Mouse (Mus musculus): ENCODE measurements around the gene Cysltr2.

The Cysltr2 gene

DNA sequence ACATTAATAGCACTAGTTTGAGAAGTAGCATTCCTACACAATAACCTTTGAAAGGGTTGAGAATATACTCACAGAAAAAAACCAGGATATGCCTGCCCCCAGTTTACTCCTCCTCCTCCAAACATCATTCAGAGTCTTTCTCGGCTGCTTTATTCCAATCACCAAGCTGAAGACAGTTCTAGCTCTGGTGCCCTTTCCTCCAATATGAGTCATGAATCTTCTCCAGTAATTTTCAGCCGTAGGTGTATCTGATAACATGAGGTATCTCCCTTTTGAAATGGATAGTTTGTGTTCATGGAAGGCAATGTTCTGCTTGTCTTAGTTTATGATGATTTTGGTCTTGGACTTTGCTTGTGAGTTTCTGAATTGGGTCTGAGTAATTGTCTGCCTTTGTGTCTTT lies 62.9 kb downstream of the Cysltr2 start:
- no peak for DNase-seq (ENCODE audit: low read depth, low spot score)

DNA sequence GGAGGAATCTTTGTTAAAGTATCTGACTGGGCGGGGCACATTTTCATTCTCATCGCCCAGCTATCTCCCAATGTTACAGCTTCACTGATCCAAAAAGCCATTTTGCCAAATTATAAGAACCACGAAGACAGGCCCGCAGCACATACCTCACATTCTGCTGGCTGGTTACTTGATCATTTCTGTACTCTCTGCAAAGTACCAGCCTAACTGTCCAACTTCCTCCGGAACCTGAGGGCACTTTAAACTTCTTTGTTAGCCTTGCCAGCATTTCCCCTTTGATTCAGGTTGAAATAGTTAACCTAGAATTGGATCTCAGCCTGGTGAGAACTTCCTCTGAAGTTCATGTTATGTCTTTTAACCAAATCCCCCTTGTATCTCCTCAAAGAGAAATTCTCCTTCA lies 63.8 kb downstream of the Cysltr2 start:
- DNase-seq (ENCODE audit: low read depth, low spot score) = no peak

DNA sequence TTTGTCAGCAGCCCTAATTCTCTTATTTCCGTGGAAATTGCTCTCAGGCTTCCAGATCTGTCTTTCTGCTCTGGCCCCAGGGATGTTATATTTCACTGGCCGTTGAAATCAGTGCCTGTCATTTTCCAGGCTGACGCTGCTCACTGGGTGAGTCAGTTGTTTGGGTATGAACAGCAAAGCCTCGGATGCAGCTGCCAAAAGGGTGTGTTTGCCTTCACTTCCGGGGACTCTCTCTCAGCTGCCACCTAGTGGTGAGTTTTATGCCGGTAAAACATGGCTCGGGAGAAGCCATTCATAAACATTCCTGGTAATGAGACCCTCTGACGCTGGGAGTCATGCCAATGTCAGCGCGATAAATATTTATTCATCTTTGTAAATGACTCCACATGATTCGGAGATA lies 65.5 kb downstream of the Cysltr2 start:
- DNase-seq (ENCODE audit: low read depth, low spot score) = peak; percentile 80

DNA sequence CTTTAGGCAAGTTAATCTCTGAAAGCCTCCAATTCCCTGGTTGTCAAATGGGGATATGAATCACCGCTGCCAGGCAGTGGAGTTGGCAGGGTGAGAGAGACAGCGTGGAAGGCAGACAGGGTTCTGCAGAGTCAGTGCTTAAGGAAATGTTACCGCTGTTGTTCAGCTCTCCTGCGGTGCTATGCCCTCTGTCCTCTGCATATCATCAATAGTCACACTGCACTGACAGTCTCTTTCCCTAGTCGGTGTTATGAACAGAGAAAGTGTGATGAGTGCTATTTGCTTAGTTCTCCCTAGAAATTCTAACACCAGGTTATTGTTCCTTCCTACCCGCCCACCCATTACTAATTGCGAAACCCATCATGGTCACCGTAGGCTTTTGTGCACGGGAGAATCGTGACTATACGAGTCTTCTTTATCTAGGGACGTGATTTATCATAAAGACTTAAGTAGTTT lies 65.9 kb downstream of the Cysltr2 start:
- DNase-seq (ENCODE audit: low read depth, low spot score) = no peak

DNA sequence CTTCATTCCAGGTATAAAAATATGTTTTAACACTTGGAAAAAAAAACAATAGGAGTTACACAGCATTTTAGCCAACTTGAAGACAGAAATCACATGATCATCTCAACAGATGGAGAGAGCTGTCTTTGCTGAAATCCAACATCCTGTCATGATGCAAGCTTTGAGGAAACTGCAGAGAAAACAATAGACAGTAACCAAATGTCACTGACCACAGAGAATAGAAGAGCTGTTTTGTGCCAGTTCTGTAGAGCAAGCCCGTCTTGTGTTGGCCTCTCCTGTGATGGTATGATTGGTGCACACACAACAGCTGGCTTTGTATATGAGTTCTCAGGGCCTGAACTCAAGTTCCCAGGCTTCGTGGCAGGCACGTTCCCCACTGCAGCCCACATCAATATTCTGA lies 68.2 kb downstream of the Cysltr2 start:
- DNase-seq (ENCODE audit: low read depth, low spot score) = no peak

DNA sequence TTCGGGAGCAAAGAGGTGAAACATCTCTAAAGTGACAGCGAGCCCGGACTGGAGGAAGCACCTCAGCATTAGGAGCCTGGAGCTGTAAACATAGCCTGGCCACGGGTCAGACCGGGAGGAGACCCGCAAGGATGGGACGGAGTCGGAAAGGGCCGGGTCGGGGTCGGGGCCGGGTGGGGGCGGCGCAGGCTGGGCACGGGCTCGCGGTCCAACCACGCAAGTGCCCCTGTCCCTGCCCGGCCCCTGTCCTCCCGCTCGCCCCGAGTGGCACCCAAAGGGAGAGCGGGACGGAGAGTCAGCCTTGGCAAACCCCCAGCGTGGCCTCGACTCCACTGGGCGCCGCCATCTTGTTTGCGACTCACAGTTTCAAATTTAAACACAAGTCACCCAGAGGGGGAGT lies 68.8 kb downstream of the Cysltr2 start:
- DNase-seq (ENCODE audit: low read depth, low spot score) = no peak

DNA sequence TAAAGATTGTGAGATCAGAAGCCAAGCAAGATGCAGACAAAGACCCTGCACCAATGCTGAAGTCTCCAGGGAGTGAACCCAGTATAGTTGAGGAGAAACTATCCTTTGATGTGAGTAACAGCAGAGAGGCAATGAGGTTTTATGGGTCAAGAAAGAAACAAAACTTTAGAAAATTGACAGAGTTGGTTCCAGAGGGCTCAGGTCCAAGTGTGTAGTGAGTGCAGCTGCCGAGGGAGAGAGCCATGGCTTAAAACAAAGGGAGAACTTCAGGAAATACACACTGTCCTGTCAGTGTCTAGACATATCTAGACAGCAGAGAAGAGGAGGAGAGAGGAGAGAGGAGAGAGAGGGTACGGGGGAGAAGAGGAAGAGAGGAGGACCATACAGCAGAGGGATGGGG lies 72.8 kb downstream of the Cysltr2 start:
- no peak for DNase-seq (ENCODE audit: low read depth, low spot score)

Measured in skeletal muscle tissue, adult 2 months (tissue).